Comparison of ENCODE assay signal across 15 mouse cellular contexts in genomic region chr17:32125407-32125806, GRCm38 (mm10).
"Had no signal": no experiment of that assay in that cellular context is flagged by ENCODE, and none has a peak within 500 bp of the region (broad histone marks: within the 10 kb centered on the region; RNA-seq: fewer than 3 reads in every experiment).

No protein-coding gene starts in this region.

- H3K9ac ChIP-seq: limb, embryonic 13.5 days; liver, embryonic 12.5 days; midbrain, embryonic 15.5 days; neural tube, embryonic 15.5 days had no signal

- H3K27ac ChIP-seq: limb, embryonic 13.5 days; liver, embryonic 12.5 days; midbrain, embryonic 10.5 days; midbrain, embryonic 15.5 days; neural tube, embryonic 15.5 days had no signal

- H3K4me1 ChIP-seq: limb, embryonic 13.5 days; midbrain, embryonic 10.5 days; midbrain, embryonic 15.5 days; neural tube, embryonic 15.5 days had no signal

- H3K4me3 ChIP-seq: limb, embryonic 13.5 days; liver, embryonic 12.5 days; midbrain, embryonic 10.5 days; midbrain, embryonic 15.5 days; neural tube, embryonic 15.5 days had no signal

- H3K36me3 ChIP-seq: midbrain, embryonic 15.5 days; neural tube, embryonic 15.5 days had no signal

- H3K9me3 ChIP-seq: limb, embryonic 13.5 days; liver, embryonic 12.5 days; midbrain, embryonic 10.5 days; midbrain, embryonic 15.5 days; neural tube, embryonic 15.5 days had no signal

- H3K27me3 ChIP-seq: limb, embryonic 13.5 days; liver, embryonic 12.5 days; midbrain, embryonic 15.5 days; neural tube, embryonic 15.5 days had no signal

- ATAC-seq: intestine, embryonic 16.5 days; liver, embryonic 12.5 days; lung, postnatal 0 days; midbrain, embryonic 15.5 days had no signal

- DNase-seq: kidney, adult 9 months; kidney, postnatal 10 days; kidney, postnatal 4 days; lung, adult 18-20 months; lung, postnatal 36 days; right cerebral cortex, adult 18-20 months; right cerebral cortex, postnatal 25 days; thymus, postnatal 4 days had no signal

- H3K4me2 ChIP-seq: limb, embryonic 13.5 days; liver, embryonic 12.5 days; midbrain, embryonic 15.5 days; neural tube, embryonic 15.5 days had no signal
